In genomic region chr10:97211238-97211695, GRCm38 (mm10) we compare ENCODE assay signal across 18 mouse cellular contexts.
DNase-seq lines count a peak whose midpoint lies in the region; ATAC-seq and TF ChIP-seq lines count a peak whose summit lies in the region.
"Had no signal": no experiment of that assay in that cellular context is flagged by ENCODE, and none has a peak within 500 bp of the region (broad histone marks: within the 10 kb centered on the region; RNA-seq: fewer than 3 reads in every experiment).

No protein-coding gene starts in this region.

- no peak overlapping the region for H3K4me3 ChIP-seq in cerebellum, adult 2 months (replicated peaks; ENCODE audit: insufficient read depth, low read depth, low read length)
- H3K4me3 ChIP-seq in hindbrain, embryonic 11.5 days (ENCODE audit: low read depth, low read length), result no peak overlapping the region
- no peak overlapping the region for H3K4me3 ChIP-seq in midbrain, embryonic 12.5 days
- H3K4me3 ChIP-seq: heart, embryonic 12.5 days; intestine, embryonic 15.5 days; limb, embryonic 10.5 days had no signal

- H3K36me3 ChIP-seq in hindbrain, embryonic 11.5 days (ENCODE audit: control insufficient read depth, insufficient read depth, low read length), result no peaks in the 10 kb centered on the region
- no peaks in the 10 kb centered on the region for H3K36me3 ChIP-seq in midbrain, embryonic 12.5 days
- H3K36me3 ChIP-seq: heart, embryonic 12.5 days; intestine, embryonic 15.5 days; limb, embryonic 10.5 days had no signal

- 70% methylated on average over 4 of the region's 4 CpGs for WGBS in cerebellum, adult 2 months
- WGBS in hindbrain, embryonic 11.5 days, result 68% methylated on average over 4 of the region's 4 CpGs
- WGBS in midbrain, embryonic 12.5 days, result 34% methylated on average over 4 of the region's 4 CpGs

- no peak for TF ChIP-seq CTCF in cerebellum, adult 2 months (IDR thresholded peaks at IDR 0.05; ENCODE audit: borderline replicate concordance, insufficient read depth, low read depth, low read length)

- intact Hi-C loops in gastrocnemius, postnatal 14 days (cut with DNase I; ENCODE audit: low total_unique reads), result no loop called here

- H3K4me2 ChIP-seq in hindbrain, embryonic 11.5 days (replicated peaks; ENCODE audit: low read depth, low read length), result no peak overlapping the region
- no peak overlapping the region for H3K4me2 ChIP-seq in midbrain, embryonic 12.5 days (replicated peaks)
- H3K4me2 ChIP-seq: heart, embryonic 12.5 days; intestine, embryonic 15.5 days; liver, embryonic 11.5 days had no signal

- H3K27me3 ChIP-seq in cerebellum, adult 2 months (ENCODE audit: control insufficient read depth, insufficient read depth, low read length), result no peaks in the 10 kb centered on the region
- no peaks in the 10 kb centered on the region for H3K27me3 ChIP-seq in hindbrain, embryonic 11.5 days (ENCODE audit: control insufficient read depth, insufficient read depth, low read length)
- no peaks in the 10 kb centered on the region for H3K27me3 ChIP-seq in midbrain, embryonic 12.5 days
- H3K27me3 ChIP-seq: heart, embryonic 12.5 days; intestine, embryonic 15.5 days had no signal

- no peak for TF ChIP-seq POLR2A in cerebellum, adult 2 months (IDR thresholded peaks at IDR 0.05; ENCODE audit: borderline replicate concordance, insufficient read depth, low read length)

- peak; percentile 5 to 12 for DNase-seq in cerebellum, postnatal 14 days
- DNase-seq in cerebellum, adult 2 months, result no peak
- peak; percentile 5 for DNase-seq in brain, adult 2 months (ENCODE audit: low read depth, low spot score)
- no peak for DNase-seq in hindbrain, embryonic 11.5 days (ENCODE audit: low spot score)
- no peak for DNase-seq in adrenal gland, postnatal 14 days
- DNase-seq in testis, postnatal 10 days (ENCODE audit: low spot score), result no peak
- no peak for DNase-seq in gastrocnemius, postnatal 14 days
- DNase-seq: adrenal gland, adult 2 months; cerebellum, adult 11-12 months; heart, postnatal 36 days; lung, adult 2 months; lung, postnatal 36 days; right cerebral cortex, postnatal 14 days had no signal

- peak; percentile 66; the same call in 1 of the 2 replicates for ATAC-seq in hindbrain, embryonic 11.5 days (ENCODE audit: low FRiP score)
- ATAC-seq in midbrain, embryonic 12.5 days (ENCODE audit: low FRiP score, low read depth), result peak; percentile 73; the same call in 1 of the 2 replicates
- ATAC-seq: intestine, embryonic 15.5 days had no signal

- no peak overlapping the region for H3K27ac ChIP-seq in cerebellum, adult 2 months (ENCODE audit: insufficient read depth, low read length)
- no peak overlapping the region for H3K27ac ChIP-seq in hindbrain, embryonic 11.5 days (ENCODE audit: low read depth, low read length)
- H3K27ac ChIP-seq in midbrain, embryonic 12.5 days (replicated peaks), result peak overlapping the region; percentile 50; the same call in 1 of the 2 replicates
- H3K27ac ChIP-seq: intestine, embryonic 15.5 days; limb, embryonic 10.5 days had no signal

- H3K9ac ChIP-seq in hindbrain, embryonic 11.5 days (ENCODE audit: low read depth, low read length), result no peak overlapping the region
- H3K9ac ChIP-seq in midbrain, embryonic 12.5 days (replicated peaks), result no peak overlapping the region
- H3K9ac ChIP-seq: heart, embryonic 12.5 days; intestine, embryonic 15.5 days had no signal

- no peaks in the 10 kb centered on the region for H3K4me1 ChIP-seq in cerebellum, adult 2 months (ENCODE audit: control insufficient read depth, insufficient read depth, low read length)
- H3K4me1 ChIP-seq in hindbrain, embryonic 11.5 days (replicated peaks; ENCODE audit: control insufficient read depth, insufficient read depth, low read length), result no peaks in the 10 kb centered on the region
- peaks cover 21% of the 10 kb centered on the region; the same call in 1 of the 2 replicates for H3K4me1 ChIP-seq in midbrain, embryonic 12.5 days
- H3K4me1 ChIP-seq: heart, embryonic 12.5 days; intestine, embryonic 15.5 days; limb, embryonic 10.5 days had no signal

- no peaks in the 10 kb centered on the region for H3K9me3 ChIP-seq in hindbrain, embryonic 11.5 days (ENCODE audit: control insufficient read depth, low read length)
- 0 out of 2 replicates have a peak, but pooled peaks cover 3% of the 10 kb centered on the region for H3K9me3 ChIP-seq in midbrain, embryonic 12.5 days
- H3K9me3 ChIP-seq: heart, embryonic 12.5 days; intestine, embryonic 15.5 days; limb, embryonic 10.5 days had no signal

Comparison
In these comparisons a context has a peak if more than half of its experiments do, and no peak if none do; other contexts are left out.
1. DNase-seq: peak in cerebellum, postnatal 14 days (2 of 2) and brain, adult 2 months (single experiment); none in cerebellum, adult 2 months (0 of 2), hindbrain, embryonic 11.5 days (single experiment), adrenal gland, postnatal 14 days (single experiment), testis, postnatal 10 days (single experiment) and gastrocnemius, postnatal 14 days (single experiment).